Mouse (Mus musculus): Measurements from ENCODE around the gene Klhl29.

Gene Klhl29

GRCm38 (mm10) chr12:5219913-5220575 is 155.4 kb downstream of the Klhl29 start:
- no peak for DNase-seq (ENCODE audit: low spot score)

GRCm38 (mm10) chr12:5215836-5216747 is 159.4 kb downstream of the Klhl29 start:
- DNase-seq (ENCODE audit: low spot score), result no peak

GRCm38 (mm10) chr12:5214266-5214665 is 161.2 kb downstream of the Klhl29 start:
- no peak for DNase-seq (ENCODE audit: low spot score)

- DNase-seq (ENCODE audit: low spot score), result no peak
These were observed 162.0 kb downstream of the Klhl29 start for GRCm38 (mm10) chr12:5213339-5214104.

GRCm38 (mm10) chr12:5211884-5212283 is 163.6 kb downstream of the Klhl29 start:
- no peak for DNase-seq (ENCODE audit: low spot score)

GRCm38 (mm10) chr12:5210786-5211185 is 164.7 kb downstream of the Klhl29 start:
- no peak for DNase-seq (ENCODE audit: low spot score)

- DNase-seq (ENCODE audit: low spot score), result no peak
These were observed 167.3 kb downstream of the Klhl29 start for GRCm38 (mm10) chr12:5207941-5208905.

GRCm38 (mm10) chr12:5207172-5207571 is 168.3 kb downstream of the Klhl29 start:
- no peak for DNase-seq (ENCODE audit: low spot score)

- no peak for DNase-seq (ENCODE audit: low spot score)
These were observed 171.2 kb downstream of the Klhl29 start for GRCm38 (mm10) chr12:5204071-5204840.

GRCm38 (mm10) chr12:5203385-5203784 is 172.1 kb downstream of the Klhl29 start:
- no peak for DNase-seq (ENCODE audit: low spot score)

- no peak for DNase-seq (ENCODE audit: low spot score)
These were observed 177.2 kb downstream of the Klhl29 start for GRCm38 (mm10) chr12:5198254-5198653.

GRCm38 (mm10) chr12:5194176-5194575 is 181.3 kb downstream of the Klhl29 start:
- no peak for DNase-seq (ENCODE audit: low spot score)

- no peak for DNase-seq (ENCODE audit: low spot score)
These were observed 183.1 kb downstream of the Klhl29 start for GRCm38 (mm10) chr12:5192380-5192718.

GRCm38 (mm10) chr12:5191628-5192379 is 183.7 kb downstream of the Klhl29 start:
- DNase-seq (ENCODE audit: low spot score), result peak; percentile 7

GRCm38 (mm10) chr12:5191206-5191605 is 184.3 kb downstream of the Klhl29 start:
- DNase-seq (ENCODE audit: low spot score), result no peak

- no peak for DNase-seq (ENCODE audit: low spot score)
These were observed 185.9 kb downstream of the Klhl29 start for GRCm38 (mm10) chr12:5189446-5190150.

- DNase-seq (ENCODE audit: low spot score), result no peak
These were observed 186.6 kb downstream of the Klhl29 start for GRCm38 (mm10) chr12:5188899-5189298.

GRCm38 (mm10) chr12:5187773-5188333 is 187.6 kb downstream of the Klhl29 start:
- DNase-seq (ENCODE audit: low spot score), result no peak

- no peak for DNase-seq (ENCODE audit: low spot score)
These were observed 188.8 kb downstream of the Klhl29 start for GRCm38 (mm10) chr12:5186645-5187044.

Measured in T-cell, adult 2 months (primary cell).